Mouse (Mus musculus): ENCODE results near the gene Cd80. TPM values are rescaled to one million over a fixed set of nuclear protein-coding genes. Genes with fewer than 3 reads are reported as not detected.

Gene Cd80
- polyA plus RNA-seq, 1 experiment: 0.33 TPM

- TF ChIP-seq CTCF (IDR thresholded peaks at IDR 0.05; ENCODE audit: extremely low read depth, insufficient read length, insufficient replicate concordance, low read depth, low read length) (no peak), POLR2A (IDR thresholded peaks at IDR 0.05; ENCODE audit: low read depth, low read length) (no peak)
- Histone ChIP-seq H3K27me3 (ENCODE audit: control insufficient read depth, insufficient read depth, low read length) (no peaks in the 10 kb centered on the region), H3K36me3 (ENCODE audit: control insufficient read depth, insufficient read depth, low read length) (no peaks in the 10 kb centered on the region), H3K4me3 (ENCODE audit: low read depth, low read length) (no peak overlapping the region), H3K27ac (ENCODE audit: insufficient read depth, low read depth, low read length) (no peak overlapping the region), H3K4me1 (ENCODE audit: control insufficient read depth, insufficient read depth, insufficient read length, low read length) (no peaks in the 10 kb centered on the region)
- WGBS: 52% methylated on average over 1 of the region's 1 CpGs
These were observed 29.6 kb upstream of the Cd80 start for GRCm38 (mm10) chr16:38425799-38426198.

- H3K4me1 ChIP-seq (ENCODE audit: control insufficient read depth, insufficient read depth, insufficient read length, low read length): peaks cover 3% of the 10 kb centered on the region; the same call in 1 of the 2 replicates
- H3K27ac ChIP-seq (ENCODE audit: insufficient read depth, low read depth, low read length): no peak overlapping the region
- no peak overlapping the region for H3K4me3 ChIP-seq (ENCODE audit: low read depth, low read length)
- TF ChIP-seq CTCF (IDR thresholded peaks at IDR 0.05; ENCODE audit: extremely low read depth, insufficient read length, insufficient replicate concordance, low read depth, low read length) (no peak), POLR2A (IDR thresholded peaks at IDR 0.05; ENCODE audit: low read depth, low read length) (no peak)
- 63% methylated on average over 13 of the region's 13 CpGs for WGBS
- H3K36me3 ChIP-seq (ENCODE audit: control insufficient read depth, insufficient read depth, low read length): no peaks in the 10 kb centered on the region
- no peaks in the 10 kb centered on the region for H3K27me3 ChIP-seq (ENCODE audit: control insufficient read depth, insufficient read depth, low read length)
These were observed 23.7 kb upstream of the Cd80 start for GRCm38 (mm10) chr16:38431446-38432185.

GRCm38 (mm10) chr16:38432498-38433425, 22.6 kb upstream of the Cd80 start, which contains the start of gene Pla1a:
Pla1a (minus strand) TSS chr16:38433145.
- 30% methylated on average over 11 of the region's 11 CpGs for WGBS
- no peak within 1 kb of the TSS for H3K4me3 ChIP-seq (ENCODE audit: low read depth, low read length)
- TF ChIP-seq POLR2A (IDR thresholded peaks at IDR 0.05; ENCODE audit: low read depth, low read length) (no peak), CTCF (IDR thresholded peaks at IDR 0.05; ENCODE audit: extremely low read depth, insufficient read length, insufficient replicate concordance, low read depth, low read length) (no peak)
- H3K36me3 ChIP-seq (ENCODE audit: control insufficient read depth, insufficient read depth, low read length): no peaks in the 10 kb centered on the region
- no peaks in the 10 kb centered on the region for H3K27me3 ChIP-seq (ENCODE audit: control insufficient read depth, insufficient read depth, low read length)
- H3K27ac ChIP-seq (ENCODE audit: insufficient read depth, low read depth, low read length): no peak within 1 kb of the TSS
- peaks cover 3% of the 10 kb centered on the region; the same call in 1 of the 2 replicates for H3K4me1 ChIP-seq (ENCODE audit: control insufficient read depth, insufficient read depth, insufficient read length, low read length)

- TF ChIP-seq CTCF (IDR thresholded peaks at IDR 0.05; ENCODE audit: extremely low read depth, insufficient read length, insufficient replicate concordance, low read depth, low read length) (no peak), POLR2A (IDR thresholded peaks at IDR 0.05; ENCODE audit: low read depth, low read length) (no peak)
- H3K27ac ChIP-seq (ENCODE audit: insufficient read depth, low read depth, low read length): no peak overlapping the region
These were observed 21.8 kb upstream of the Cd80 start for GRCm38 (mm10) chr16:38433514-38433913.

GRCm38 (mm10) chr16:38434295-38434795, 21.0 kb upstream of the Cd80 start:
- H3K4me1 ChIP-seq (ENCODE audit: control insufficient read depth, insufficient read depth, insufficient read length, low read length): peaks cover 3% of the 10 kb centered on the region; the same call in 1 of the 2 replicates
- no peak for TF ChIP-seq CTCF (IDR thresholded peaks at IDR 0.05; ENCODE audit: extremely low read depth, insufficient read length, insufficient replicate concordance, low read depth, low read length)
- no peak for TF ChIP-seq POLR2A (IDR thresholded peaks at IDR 0.05; ENCODE audit: low read depth, low read length)
- H3K36me3 ChIP-seq (ENCODE audit: control insufficient read depth, insufficient read depth, low read length): no peaks in the 10 kb centered on the region
- H3K27me3 ChIP-seq (ENCODE audit: control insufficient read depth, insufficient read depth, low read length): no peaks in the 10 kb centered on the region
- no peak overlapping the region for H3K4me3 ChIP-seq (ENCODE audit: low read depth, low read length)
- H3K27ac ChIP-seq (ENCODE audit: insufficient read depth, low read depth, low read length): no peak overlapping the region
- WGBS: 94% methylated on average over 4 of the region's 4 CpGs

More at GRCm38 (mm10) chr16:38433514-38433913, 21.8 kb upstream of the Cd80 start:
- no peaks in the 10 kb centered on the region for H3K27me3 ChIP-seq (ENCODE audit: control insufficient read depth, insufficient read depth, low read length)
- H3K36me3 ChIP-seq (ENCODE audit: control insufficient read depth, insufficient read depth, low read length): no peaks in the 10 kb centered on the region
- peaks cover 3% of the 10 kb centered on the region; the same call in 1 of the 2 replicates for H3K4me1 ChIP-seq (ENCODE audit: control insufficient read depth, insufficient read depth, insufficient read length, low read length)
- H3K4me3 ChIP-seq (ENCODE audit: low read depth, low read length): no peak overlapping the region
- 90% methylated on average over 8 of the region's 8 CpGs for WGBS

- no peak for TF ChIP-seq CTCF (IDR thresholded peaks at IDR 0.05; ENCODE audit: extremely low read depth, insufficient read length, insufficient replicate concordance, low read depth, low read length)
- no peak for TF ChIP-seq POLR2A (IDR thresholded peaks at IDR 0.05; ENCODE audit: low read depth, low read length)
- Histone ChIP-seq H3K4me1 (ENCODE audit: control insufficient read depth, insufficient read depth, insufficient read length, low read length) (peaks cover 3% of the 10 kb centered on the region; the same call in 1 of the 2 replicates), H3K4me3 (ENCODE audit: low read depth, low read length) (no peak overlapping the region), H3K27ac (ENCODE audit: insufficient read depth, low read depth, low read length) (no peak overlapping the region), H3K27me3 (ENCODE audit: control insufficient read depth, insufficient read depth, low read length) (no peaks in the 10 kb centered on the region), H3K36me3 (ENCODE audit: control insufficient read depth, insufficient read depth, low read length) (no peaks in the 10 kb centered on the region)
- WGBS: 79% methylated on average over 1 of the region's 1 CpGs
These were observed 16.2 kb upstream of the Cd80 start for GRCm38 (mm10) chr16:38439190-38439589.

Data from small intestine, adult 2 months (tissue).